Mouse (Mus musculus): ENCODE data around the gene Hist2h2aa2. TPM values are rescaled to one million over a fixed set of nuclear protein-coding genes. Genes with fewer than 3 reads are reported as not detected.

Gene Hist2h2aa2
- 261 and 264 TPM in 2 replicates for polyA plus RNA-seq (2012)

DNA sequence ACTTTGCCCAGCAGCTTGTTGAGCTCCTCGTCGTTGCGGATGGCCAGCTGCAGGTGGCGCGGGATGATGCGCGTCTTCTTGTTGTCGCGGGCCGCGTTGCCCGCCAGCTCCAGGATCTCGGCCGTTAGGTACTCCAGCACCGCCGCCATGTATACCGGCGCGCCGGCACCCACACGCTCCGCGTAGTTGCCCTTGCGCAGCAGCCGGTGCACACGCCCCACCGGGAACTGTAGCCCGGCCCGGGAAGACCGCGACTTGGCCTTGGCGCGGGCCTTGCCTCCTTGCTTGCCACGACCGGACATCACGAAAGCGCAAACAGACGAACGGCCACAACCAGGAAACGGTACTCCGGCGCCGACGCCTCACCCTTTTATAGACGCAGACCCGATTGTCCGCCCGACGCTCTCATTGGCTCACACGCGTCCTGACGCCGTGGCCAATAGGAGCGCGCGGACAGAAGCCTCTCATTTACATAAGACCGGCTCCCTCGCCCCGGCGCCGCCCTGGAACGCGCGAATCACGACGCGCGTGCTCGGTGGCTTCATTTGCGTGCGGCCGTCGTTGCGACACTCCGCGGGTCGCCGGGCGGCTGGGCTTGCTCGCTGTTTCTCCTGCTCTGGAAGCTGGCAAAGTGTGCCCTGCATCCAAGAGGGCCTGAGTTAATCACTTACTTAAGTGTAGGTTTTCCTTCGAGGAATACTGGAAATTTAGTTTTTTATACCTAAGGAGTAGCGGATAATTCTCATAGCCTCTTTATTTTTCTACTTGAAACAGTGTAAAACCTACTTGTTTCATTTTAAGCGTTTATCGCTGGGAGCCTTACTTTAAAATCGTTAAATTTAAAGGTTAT, at the start of gene Hist2h2aa2:
Hist2h2aa2 (minus strand) TSS at position 328 of the 850 bp plus-strand sequence.

GRCm38 (mm10) chr3:96269511-96270474, 29.7 kb upstream of the Hist2h2aa2 start, which contains the start of gene Hist2h2bb:
Hist2h2bb (plus strand) TSS chr3:96269752.

DNA sequence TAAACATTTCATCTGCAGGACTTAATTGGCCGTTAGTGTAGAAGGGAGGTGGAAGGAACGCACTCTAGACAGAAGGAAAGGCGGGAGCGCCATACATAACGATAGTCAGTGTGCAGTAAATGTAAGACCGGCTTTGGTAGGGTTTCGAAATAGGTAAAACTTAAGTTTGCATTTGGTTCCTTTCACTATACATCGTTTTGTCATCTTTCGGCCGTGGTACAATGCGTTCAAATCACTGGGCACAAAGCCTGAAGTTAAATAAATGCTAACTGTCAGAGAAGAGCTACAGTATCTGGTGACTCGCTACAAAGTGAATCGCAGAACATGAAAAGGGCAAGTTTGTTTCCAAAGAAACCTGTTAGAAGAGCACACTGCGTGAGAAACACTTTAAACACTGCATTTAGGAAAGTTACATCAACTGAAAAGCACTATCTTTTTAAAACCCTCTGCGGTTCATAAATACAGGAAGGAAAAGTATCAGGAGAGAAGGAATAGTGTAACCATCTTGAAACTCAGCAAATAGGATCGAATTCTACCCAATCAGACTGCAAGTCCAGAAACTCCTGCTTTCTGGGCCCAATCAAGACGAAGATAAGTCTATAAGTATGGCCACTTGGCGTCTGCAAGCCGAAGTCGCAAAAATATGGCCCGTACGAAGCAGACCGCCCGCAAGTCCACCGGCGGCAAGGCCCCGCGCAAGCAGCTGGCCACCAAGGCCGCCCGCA, 28.1 kb upstream of the Hist2h2aa2 start, which contains the start of gene Hist2h3b:
Hist2h3b (plus strand) TSS at position 604 of the 725 bp plus-strand sequence.

DNA sequence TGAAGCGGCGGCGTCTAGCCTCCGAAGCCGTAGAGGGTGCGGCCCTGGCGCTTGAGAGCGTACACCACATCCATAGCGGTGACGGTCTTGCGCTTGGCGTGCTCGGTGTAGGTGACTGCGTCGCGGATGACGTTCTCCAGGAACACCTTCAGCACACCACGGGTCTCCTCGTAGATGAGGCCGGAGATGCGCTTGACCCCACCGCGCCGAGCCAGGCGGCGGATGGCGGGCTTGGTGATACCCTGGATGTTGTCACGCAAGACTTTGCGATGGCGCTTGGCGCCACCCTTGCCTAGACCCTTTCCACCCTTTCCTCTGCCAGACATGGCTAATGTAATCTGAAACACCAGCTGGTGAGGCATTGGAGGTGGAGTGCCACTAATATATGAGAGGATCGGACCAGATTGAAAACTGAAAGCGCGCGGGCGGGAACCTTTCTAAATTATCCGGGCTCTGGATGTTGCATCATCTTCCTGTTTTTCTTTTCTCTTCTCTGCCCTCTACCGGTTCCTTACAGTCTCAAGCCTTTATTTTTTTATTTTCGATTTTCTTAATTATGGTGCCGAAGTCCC, 23.0 kb upstream of the Hist2h2aa2 start, which contains the start of gene Hist2h4:
Hist2h4 (minus strand) TSS at position 333 of the 572 bp plus-strand sequence.

GRCm38 (mm10) chr3:96246427-96246856, 6.4 kb upstream of the Hist2h2aa2 start, which contains the start of gene Hist2h3c1:
Hist2h3c1 (plus strand) TSS chr3:96246685.

DNA sequence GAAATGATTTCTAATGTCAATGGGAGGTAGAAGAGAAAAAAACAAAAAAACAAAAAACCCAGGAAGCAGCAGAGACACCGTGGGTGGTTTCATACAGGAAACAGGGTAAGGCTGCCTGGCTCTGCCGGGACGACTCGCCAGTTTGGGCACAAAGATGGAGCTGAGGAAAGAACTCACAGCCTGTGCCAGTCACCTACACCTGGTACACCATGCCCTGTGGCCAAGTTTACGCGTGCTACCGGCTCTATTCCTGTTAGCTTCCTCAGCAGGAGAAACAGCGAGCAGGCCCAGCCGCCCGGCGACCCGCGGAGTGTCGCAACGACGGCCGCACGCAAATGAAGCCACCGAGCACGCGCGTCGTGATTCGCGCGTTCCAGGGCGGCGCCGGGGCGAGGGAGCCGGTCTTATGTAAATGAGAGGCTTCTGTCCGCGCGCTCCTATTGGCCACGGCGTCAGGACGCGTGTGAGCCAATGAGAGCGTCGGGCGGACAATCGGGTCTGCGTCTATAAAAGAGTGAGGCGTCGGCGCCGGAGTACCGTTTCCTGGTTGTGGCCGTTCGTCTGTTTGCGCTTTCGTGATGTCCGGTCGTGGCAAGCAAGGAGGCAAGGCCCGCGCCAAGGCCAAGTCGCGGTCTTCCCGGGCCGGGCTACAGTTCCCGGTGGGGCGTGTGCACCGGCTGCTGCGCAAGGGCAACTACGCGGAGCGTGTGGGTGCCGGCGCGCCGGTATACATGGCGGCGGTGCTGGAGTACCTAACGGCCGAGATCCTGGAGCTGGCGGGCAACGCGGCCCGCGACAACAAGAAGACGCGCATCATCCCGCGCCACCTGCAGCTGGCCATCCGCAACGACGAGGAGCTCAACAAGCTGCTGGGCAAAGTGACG, 5.2 kb upstream of the Hist2h2aa2 start, which contains the start of gene Hist2h2aa1:
Hist2h2aa1 (plus strand) TSS at position 495 of the 884 bp plus-strand sequence.

GRCm38 (mm10) chr3:96238954-96239793, 902 bp downstream of the Hist2h2aa2 start, which contains the start of gene Hist2h3c2:
Hist2h3c2 (minus strand) TSS chr3:96239127.

GRCm38 (mm10) chr3:96220765-96221639, 19.1 kb downstream of the Hist2h2aa2 start, which contains the start of the genes Hist2h2ac and Hist2h2be:
Hist2h2ac (minus strand) TSS chr3:96220880.
Hist2h2be (plus strand) TSS chr3:96221119.

GRCm38 (mm10) chr3:96219661-96220130, 20.4 kb downstream of the Hist2h2aa2 start, which contains the start of the genes Bola1 and Hist2h2ab:
Bola1 (minus strand) TSS chr3:96219709.
Hist2h2ab (plus strand) TSS chr3:96219865.

Other genes with a start within 250 kb of the Hist2h2aa2 start
- 232 TPM in 2 replicates for gene Plekho1, start 244.3 kb downstream of the Hist2h2aa2 start, polyA plus RNA-seq (2012)
- 6.0 and 7.1 TPM in 2 replicates for gene Vps45, start 181.8 kb downstream of the Hist2h2aa2 start, polyA plus RNA-seq (2012)
- 3.0 and 4.9 TPM in 2 replicates for gene Otud7b, start 135.7 kb downstream of the Hist2h2aa2 start, polyA plus RNA-seq (2012)
- not detected in 2 replicates for gene Mtmr11, start 78.3 kb downstream of the Hist2h2aa2 start, polyA plus RNA-seq (2012)
- 524 and 591 TPM in 2 replicates for gene Sf3b4, start 67.9 kb downstream of the Hist2h2aa2 start, polyA plus RNA-seq (2012)
- 0.37 and 0.50 TPM in 2 replicates for gene Sv2a, start 59.1 kb downstream of the Hist2h2aa2 start, polyA plus RNA-seq (2012)
- 98.4 and 100 TPM in 2 replicates for gene Bola1, start 20.6 kb downstream of the Hist2h2aa2 start, polyA plus RNA-seq (2012)
- 1.1 and 2.0 TPM in 2 replicates for gene Hist2h2ab, start 20.4 kb downstream of the Hist2h2aa2 start, polyA plus RNA-seq (2012)
- 18.4 and 18.7 TPM in 2 replicates for gene Hist2h2ac, start 19.4 kb downstream of the Hist2h2aa2 start, polyA plus RNA-seq (2012)
- 0.49 and 0.75 TPM in 2 replicates for gene Hist2h2be, start 19.2 kb downstream of the Hist2h2aa2 start, polyA plus RNA-seq (2012)
- gene Hist2h3c2, start 1.1 kb downstream of the Hist2h2aa2 start, polyA plus RNA-seq (2012) = 25.9 and 32.4 TPM in 2 replicates
- 1.3 and 8.5 TPM in 2 replicates for gene Hist2h2aa1, start 5.2 kb upstream of the Hist2h2aa2 start, polyA plus RNA-seq (2012)
- not detected in 2 replicates for gene Hist2h3c1, start 6.4 kb upstream of the Hist2h2aa2 start, polyA plus RNA-seq (2012)
- 3.4 and 3.5 TPM in 2 replicates for gene Hist2h4, start 23.0 kb upstream of the Hist2h2aa2 start, polyA plus RNA-seq (2012)
- gene Hist2h3b, start 28.4 kb upstream of the Hist2h2aa2 start, polyA plus RNA-seq (2012) = 28.5 and 35.3 TPM in 2 replicates
- 0.36 and 1.4 TPM in 2 replicates for gene Hist2h2bb, start 29.5 kb upstream of the Hist2h2aa2 start, polyA plus RNA-seq (2012)
- gene Fcgr1, start 53.7 kb upstream of the Hist2h2aa2 start, polyA plus RNA-seq (2012) = 0.03 and 0.14 TPM in 2 replicates
- not detected in 2 replicates for gene BC107364, start 212.0 kb upstream of the Hist2h2aa2 start, polyA plus RNA-seq (2012)